Mouse (Mus musculus) liver, postnatal 0 days (tissue): ENCODE results near the gene Atad1.

Experiments
- CTCF ChIP-seq: sonication (generic); IDR thresholded peaks from 2 replicates; pipeline ENCODE4 v1.5.1; 2016; ENCODE audit warnings: antibody characterized with exemption, low read depth
- EP300 ChIP-seq: IDR thresholded peaks from 2 replicates; pipeline ENCODE4 v1.6.1; 2016; ENCODE audit warnings: antibody characterized with exemption, low read depth, mild to moderate bottlenecking

DNA sequence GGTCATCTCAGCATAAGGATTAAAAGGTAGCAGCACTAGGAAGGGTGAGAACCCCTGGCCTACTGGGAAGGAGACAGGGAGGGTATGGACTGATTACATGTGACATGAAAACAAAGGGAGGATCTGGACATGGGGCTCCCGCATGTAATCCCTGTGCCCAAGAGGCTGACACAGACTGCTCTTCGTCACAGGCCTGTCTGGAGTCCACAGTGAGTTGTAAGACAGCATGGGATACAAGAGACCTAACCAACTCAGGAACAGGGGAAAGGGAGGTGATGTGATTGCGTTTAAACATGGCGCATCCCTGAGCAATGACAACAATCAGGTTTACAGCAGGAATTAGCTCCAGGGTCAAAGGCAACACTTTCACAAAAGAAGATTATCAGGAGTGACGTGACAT is 30.6 kb downstream of the Atad1 start:
- TF ChIP-seq CTCF (no peak), EP300 (no peak)
